Mouse (Mus musculus) thymus, adult 2 months (tissue): ENCODE results near the gene Mphosph10. TPM values are rescaled to one million over a fixed set of nuclear protein-coding genes. Genes with fewer than 3 reads are reported as not detected.

Experiments used
- DNase-seq: peaks from one replicate; pipeline ENCODE4 v3.0.0; 2021
- H3K27ac ChIP-seq: fragments of 200-500 bp; 2 replicates; pipeline ENCODE4 v1.5.1; 2012; ENCODE audit warnings: low read length, control low read depth; ENCODE audit not compliant: control insufficient read depth, insufficient read depth
- H3K27me3 ChIP-seq: fragments of 200-500 bp; 2 replicates; pipeline ENCODE4 v1.6.1; 2012; ENCODE audit warnings: mild to moderate bottlenecking, low read length, moderate library complexity, mixed read lengths; ENCODE audit not compliant: control insufficient read depth, insufficient read depth
- H3K36me3 ChIP-seq: fragments of 200-500 bp; 2 replicates; pipeline ENCODE4 v1.6.1; 2012; ENCODE audit warnings: mild to moderate bottlenecking, low read length, moderate library complexity; ENCODE audit not compliant: control insufficient read depth, insufficient read depth
- H3K4me1 ChIP-seq: fragments of 200-500 bp; replicated peaks from 2 replicates; pipeline ENCODE4 v1.6.1; 2012; ENCODE audit warnings: low read length; ENCODE audit not compliant: control insufficient read depth, insufficient read depth
- H3K4me3 ChIP-seq: fragments of 200-500 bp; 2 replicates; pipeline ENCODE4 v1.5.1; 2012; ENCODE audit warnings: mild to moderate bottlenecking, low read length, control low read depth, moderate library complexity; ENCODE audit not compliant: control insufficient read depth, insufficient read depth
- CTCF ChIP-seq: fragments of 200-500 bp; IDR thresholded peaks from 2 replicates; pipeline ENCODE4 v1.5.1; 2012; ENCODE audit warnings: mild to moderate bottlenecking, control low read depth, low read length, moderate library complexity, borderline replicate concordance; ENCODE audit not compliant: control insufficient read depth, poor library complexity, insufficient read depth; ENCODE audit errors: extremely low read depth
- POLR2A ChIP-seq: fragments of 200-500 bp; IDR thresholded peaks from 2 replicates; pipeline ENCODE4 v1.6.1; 2012; ENCODE audit warnings: mild to moderate bottlenecking, low read length, control low read depth, moderate library complexity; ENCODE audit not compliant: control insufficient read depth, poor library complexity, insufficient read depth; ENCODE audit errors: extremely low read depth
- WGBS: fragments of 180-500 bp; shearing (Covaris S2); methylation state at CpG from one replicate; pipeline ENCODE4 v1.1.7; 2018; 5-methylcytosine and 5-hydroxymethylcytosine counted together
- polyA plus RNA-seq: library from polyadenylated mRNA; depleted of rRNA; stranded (reverse); fragments of >200 nt; gene quantifications from 2 replicates; pipeline ENCODE4 v1.2.3, GENCODE M21; 2012; rRNA removed

Gene Mphosph10
- polyA plus RNA-seq, 1 experiment: 1.8 TPM

DNA sequence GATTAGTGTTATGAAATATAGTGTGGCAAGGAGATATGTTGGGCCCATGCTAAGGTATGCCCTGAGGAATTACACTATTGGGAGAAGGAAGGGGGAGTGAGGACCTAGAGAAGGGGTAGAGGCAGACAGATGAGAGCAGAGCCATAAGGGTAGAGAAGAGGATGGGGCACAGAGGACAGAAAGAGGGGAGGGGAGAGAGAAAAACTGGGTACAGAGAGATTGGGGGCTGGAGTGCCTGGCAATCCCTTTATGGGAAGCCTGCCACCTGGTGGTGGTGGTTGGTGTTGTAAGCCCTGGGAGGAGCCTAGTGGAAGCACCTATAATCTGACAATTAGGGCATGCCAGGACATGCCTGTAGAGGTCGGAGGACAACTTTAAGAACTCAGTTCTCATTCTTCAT, 65.2 kb downstream of the Mphosph10 start:
- DNase-seq: peak; percentile 91
- Histone ChIP-seq H3K27me3 (no peaks in the 10 kb centered on the region), H3K4me1 (no peaks in the 10 kb centered on the region), H3K27ac (no peak overlapping the region), H3K36me3 (no peaks in the 10 kb centered on the region), H3K4me3 (no peak overlapping the region)
- peak; percentile 60; the same call in 1 of the 2 replicates for TF ChIP-seq CTCF
- TF ChIP-seq POLR2A: no peak
- WGBS: 10% methylated on average over 1 of the region's 1 CpGs

Other genes with a start within 250 kb of the Mphosph10 start
- gene Trpm1, start 238.4 kb downstream of the Mphosph10 start, polyA plus RNA-seq: 1.7 and 2.3 TPM in 2 replicates
- gene Mtmr10, start 104.6 kb downstream of the Mphosph10 start, polyA plus RNA-seq: 4.5 and 4.8 TPM in 2 replicates
- gene Fan1, start 18.2 kb downstream of the Mphosph10 start, polyA plus RNA-seq: 2.8 and 3.3 TPM in 2 replicates
- gene Mcee, start 339 bp upstream of the Mphosph10 start, polyA plus RNA-seq: 15.0 and 16.9 TPM in 2 replicates
- gene Apba2, start 109.4 kb upstream of the Mphosph10 start, polyA plus RNA-seq: 17.1 and 18.1 TPM in 2 replicates